In genomic region chr11:14016637-14017036, GRCm38 (mm10) we compare ENCODE assay signal across 28 mouse cellular contexts.
"Had no signal": no experiment of that assay in that cellular context is flagged by ENCODE, and none has a peak within 500 bp of the region (broad histone marks: within the 10 kb centered on the region; RNA-seq: fewer than 3 reads in every experiment).

No protein-coding gene starts in this region.

- H3K4me1 ChIP-seq: embryonic facial prominence, embryonic 10.5 days; embryonic facial prominence, embryonic 12.5 days; embryonic facial prominence, embryonic 13.5 days; embryonic facial prominence, embryonic 15.5 days; forebrain, embryonic 10.5 days; forebrain, embryonic 12.5 days; forebrain, embryonic 13.5 days; forebrain, embryonic 15.5 days had no signal

- H3K36me3 ChIP-seq: embryonic facial prominence, embryonic 10.5 days; embryonic facial prominence, embryonic 12.5 days; embryonic facial prominence, embryonic 13.5 days; embryonic facial prominence, embryonic 15.5 days; forebrain, embryonic 10.5 days; forebrain, embryonic 12.5 days; forebrain, embryonic 15.5 days had no signal

- H3K4me3 ChIP-seq: embryonic facial prominence, embryonic 10.5 days; embryonic facial prominence, embryonic 12.5 days; embryonic facial prominence, embryonic 13.5 days; embryonic facial prominence, embryonic 15.5 days; erythroblast, embryonic 14.5 days; forebrain, embryonic 10.5 days; forebrain, embryonic 12.5 days; forebrain, embryonic 13.5 days; forebrain, embryonic 15.5 days; gastrocnemius, adult 2 months; heart, adult 2 months had no signal

- H3K27ac ChIP-seq: embryonic facial prominence, embryonic 10.5 days; embryonic facial prominence, embryonic 12.5 days; embryonic facial prominence, embryonic 13.5 days; embryonic facial prominence, embryonic 15.5 days; forebrain, embryonic 10.5 days; forebrain, embryonic 12.5 days; forebrain, embryonic 13.5 days; forebrain, embryonic 15.5 days; gastrocnemius, adult 2 months; heart, adult 2 months had no signal

- DNase-seq: cerebellum, adult 8-10 months; cerebellum, adult 9-10 months; cerebellum, adult 9-11 months; cerebellum, postnatal 10 days; cerebellum, postnatal 14 days; cerebellum, postnatal 25 days; cerebellum, postnatal 36 days; embryo, embryonic 11 days; forebrain, postnatal 0 days; gastrocnemius, adult 2 months; gastrocnemius, postnatal 10 days; gastrocnemius, postnatal 14 days; gastrocnemius, postnatal 25 days; gastrocnemius, postnatal 36 days; heart, adult 11 months; heart, adult 18-20 months; heart, adult 2 months had no signal

- H3K9me3 ChIP-seq: embryonic facial prominence, embryonic 10.5 days; embryonic facial prominence, embryonic 12.5 days; embryonic facial prominence, embryonic 13.5 days; embryonic facial prominence, embryonic 15.5 days; forebrain, embryonic 10.5 days; forebrain, embryonic 12.5 days; forebrain, embryonic 13.5 days; forebrain, embryonic 15.5 days had no signal

- H3K4me2 ChIP-seq: embryonic facial prominence, embryonic 12.5 days; embryonic facial prominence, embryonic 13.5 days; embryonic facial prominence, embryonic 15.5 days; forebrain, embryonic 12.5 days; forebrain, embryonic 13.5 days; forebrain, embryonic 15.5 days had no signal

- H3K27me3 ChIP-seq: embryonic facial prominence, embryonic 12.5 days; embryonic facial prominence, embryonic 13.5 days; embryonic facial prominence, embryonic 15.5 days; forebrain, embryonic 12.5 days; forebrain, embryonic 13.5 days; forebrain, embryonic 15.5 days had no signal

- ATAC-seq: forebrain, embryonic 13.5 days; forebrain, embryonic 14.5 days; forebrain, embryonic 15.5 days; forebrain, embryonic 16.5 days; forebrain, postnatal 0 days had no signal

- H3K9ac ChIP-seq: embryonic facial prominence, embryonic 12.5 days; embryonic facial prominence, embryonic 13.5 days; embryonic facial prominence, embryonic 15.5 days; forebrain, embryonic 12.5 days; forebrain, embryonic 13.5 days; forebrain, embryonic 15.5 days; forebrain, postnatal 0 days had no signal
